Mouse (Mus musculus) myocyte (in vitro differentiated cells): ENCODE results near the gene Ccdc15. TPM values are rescaled to one million over a fixed set of nuclear protein-coding genes. Genes with fewer than 3 reads are reported as not detected.

Source experiments
- H3K27me3 ChIP-seq: one replicate; pipeline ENCODE4 v1.6.1; 2011; ENCODE audit not compliant: control insufficient read depth, insufficient read depth, insufficient read length
- H3K36me3 ChIP-seq: one replicate; pipeline ENCODE4 v1.6.1; 2011; ENCODE audit not compliant: control insufficient read depth, insufficient read depth
- H3K4me2 ChIP-seq: one replicate; pipeline ENCODE4 v1.6.1; 2011; ENCODE audit warnings: low read depth, control low read depth
- H3K4me3 ChIP-seq: one replicate; pipeline ENCODE4 v1.5.1; 2011; ENCODE audit warnings: mild to moderate bottlenecking, control low read depth, moderate library complexity
- H3K79me2 ChIP-seq: one replicate; pipeline ENCODE4 v1.6.1; 2011; ENCODE audit not compliant: control insufficient read depth, insufficient read depth
- H3ac ChIP-seq: one replicate; pipeline ENCODE4 v1.6.1; 2011; ENCODE audit not compliant: control insufficient read depth, insufficient read length
- CEBPB ChIP-seq: IDR thresholded peaks from 2 replicates; pipeline ENCODE4 v1.6.1; 2011; ENCODE audit warnings: mild to moderate bottlenecking, moderate library complexity; ENCODE audit not compliant: poor library complexity, insufficient read depth, severe bottlenecking
- E2F4 ChIP-seq: IDR thresholded peaks from one replicate; pipeline ENCODE4 v1.6.1; 2011; ENCODE audit warnings: mild to moderate bottlenecking, control low read depth, moderate library complexity; ENCODE audit not compliant: insufficient read depth
- MAX ChIP-seq: IDR thresholded peaks from one replicate; pipeline ENCODE4 v1.6.1; 2011; ENCODE audit warnings: low read depth, mild to moderate bottlenecking, control low read depth
- MYOD1 ChIP-seq, 3 experiments: IDR thresholded peaks; one replicate each; pipeline ENCODE4 v1.6.1; 2011; ENCODE audit warnings: control low read depth in 2 of 3, low read depth in 2 of 3, mild to moderate bottlenecking in 2 of 3, moderate library complexity in 1 of 3; ENCODE audit not compliant: insufficient read length in 2 of 3, control insufficient read depth in 1 of 3
- MYOG ChIP-seq, 3 experiments: IDR thresholded peaks; one replicate each; pipeline ENCODE4 v1.6.1; 2011; ENCODE audit warnings: control low read depth in 2 of 3, low read depth in 2 of 3, mild to moderate bottlenecking in 2 of 3; ENCODE audit not compliant: insufficient read length in 2 of 3, control insufficient read depth in 1 of 3, insufficient read depth in 1 of 3
- POLR2A ChIP-seq: IDR thresholded peaks from one replicate; pipeline ENCODE4 v1.6.1; 2011; ENCODE audit warnings: low read depth, mild to moderate bottlenecking, control low read depth, moderate library complexity; ENCODE audit not compliant: insufficient read length
- POLR2AphosphoS2 ChIP-seq: IDR thresholded peaks from one replicate; pipeline ENCODE4 v1.6.1; 2011; ENCODE audit warnings: low read depth, control low read depth; ENCODE audit not compliant: insufficient read length
- REST ChIP-seq: IDR thresholded peaks from one replicate; pipeline ENCODE4 v1.6.1; 2011; ENCODE audit warnings: mild to moderate bottlenecking, control low read depth, moderate library complexity; ENCODE audit not compliant: insufficient read depth, insufficient read length
- SRF ChIP-seq: IDR thresholded peaks from one replicate; pipeline ENCODE4 v1.6.1; 2011; ENCODE audit warnings: low read depth; ENCODE audit not compliant: control insufficient read depth, insufficient read length
- TCF12 ChIP-seq: IDR thresholded peaks from one replicate; pipeline ENCODE4 v1.6.1; 2011; ENCODE audit warnings: mild to moderate bottlenecking, control low read depth; ENCODE audit not compliant: poor library complexity, insufficient read depth, severe bottlenecking
- TCF3 ChIP-seq: IDR thresholded peaks from one replicate; pipeline ENCODE4 v1.6.1; 2011; ENCODE audit warnings: low read depth, control low read depth; ENCODE audit not compliant: insufficient read length
- USF1 ChIP-seq: IDR thresholded peaks from one replicate; pipeline ENCODE4 v1.6.1; 2011; ENCODE audit warnings: low read depth, mild to moderate bottlenecking, control low read depth, moderate library complexity
- polyA plus RNA-seq: library from polyadenylated mRNA; unstranded; fragments of >200 nt; fragmentation: generic; extraction: Trizol; gene quantifications from one replicate; pipeline ENCODE4 v1.2.1, GENCODE M21; 2012; ENCODE audit warnings: missing spikeins

Ccdc15 gene
- polyA plus RNA-seq, 1 experiment = 0.38 TPM

DNA sequence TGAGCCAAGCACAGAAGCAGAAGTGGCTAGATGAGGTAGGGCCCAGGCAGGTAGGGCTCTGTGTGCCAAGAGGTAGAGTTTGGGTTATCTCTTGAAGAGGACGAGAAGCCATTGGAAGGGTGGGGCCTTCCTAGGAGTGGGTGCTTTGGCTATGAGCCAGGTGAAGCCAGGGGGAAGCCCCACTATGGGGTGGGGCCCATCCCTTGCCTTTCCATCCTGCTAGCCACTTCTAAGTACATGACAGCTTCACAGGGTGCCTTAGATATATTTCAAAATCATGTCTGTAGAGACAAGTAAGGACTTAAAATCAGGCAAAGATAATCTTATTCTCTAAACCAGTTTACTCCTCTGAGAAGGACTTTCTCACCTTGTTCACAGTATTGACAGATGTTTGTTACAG is 103.6 kb downstream of the Ccdc15 start:
- no peaks in the 10 kb centered on the region for H3K27me3 ChIP-seq
- no peak overlapping the region for H3K4me3 ChIP-seq
- no peaks in the 10 kb centered on the region for H3K79me2 ChIP-seq
- TF ChIP-seq TCF12 (no peak), E2F4 (no peak), MYOD1 (IDR thresholded peaks at IDR 0.05; ENCODE audit: control insufficient read depth in 1 of 3, insufficient read length in 2 of 3, low read depth in 2 of 3) (no peak), CEBPB (no peak), POLR2A (no peak), REST (no peak), MYOG (IDR thresholded peaks at IDR 0.05; ENCODE audit: control insufficient read depth in 1 of 3, insufficient read depth in 1 of 3, insufficient read length in 2 of 3, low read depth in 2 of 3) (no peak), TCF3 (no peak), SRF (no peak), USF1 (no peak), MAX (no peak), POLR2AphosphoS2 (no peak)
- H3ac ChIP-seq = no peak overlapping the region
- no peaks in the 10 kb centered on the region for H3K36me3 ChIP-seq
- H3K4me2 ChIP-seq = no peak overlapping the region

- TF ChIP-seq POLR2A = no peak
- TF ChIP-seq CEBPB = no peak
- no peak for TF ChIP-seq MYOG (IDR thresholded peaks at IDR 0.05; ENCODE audit: control insufficient read depth in 1 of 3, insufficient read depth in 1 of 3, insufficient read length in 2 of 3, low read depth in 2 of 3)
- TF ChIP-seq POLR2AphosphoS2 = no peak
- TF ChIP-seq E2F4 = no peak
- TF ChIP-seq MYOD1 (IDR thresholded peaks at IDR 0.05; ENCODE audit: control insufficient read depth in 1 of 3, insufficient read length in 2 of 3, low read depth in 2 of 3) = no peak
- TF ChIP-seq MAX = no peak
- no peak for TF ChIP-seq USF1
- no peak for TF ChIP-seq REST
- no peak for TF ChIP-seq SRF
- TF ChIP-seq TCF3 = no peak
- no peak for TF ChIP-seq TCF12
- H3ac ChIP-seq = no peak overlapping the region
- H3K4me3 ChIP-seq = no peak overlapping the region
- H3K27me3 ChIP-seq = no peaks in the 10 kb centered on the region
- no peaks in the 10 kb centered on the region for H3K36me3 ChIP-seq
- no peak overlapping the region for H3K4me2 ChIP-seq
- H3K79me2 ChIP-seq = no peaks in the 10 kb centered on the region
Observed at GRCm38 (mm10) chr9:37242764-37243163, 105.5 kb downstream of the Ccdc15 start.

- H3K79me2 ChIP-seq = no peaks in the 10 kb centered on the region
- H3ac ChIP-seq = no peak overlapping the region
- H3K27me3 ChIP-seq = no peaks in the 10 kb centered on the region
- no peaks in the 10 kb centered on the region for H3K36me3 ChIP-seq
- no peak overlapping the region for H3K4me3 ChIP-seq
- no peak for TF ChIP-seq MYOD1 (IDR thresholded peaks at IDR 0.05; ENCODE audit: control insufficient read depth in 1 of 3, insufficient read length in 2 of 3, low read depth in 2 of 3)
- no peak for TF ChIP-seq REST
- TF ChIP-seq POLR2A = no peak
- no peak for TF ChIP-seq E2F4
- no peak for TF ChIP-seq TCF3
- TF ChIP-seq MAX = no peak
- no peak for TF ChIP-seq TCF12
- no peak for TF ChIP-seq CEBPB
- TF ChIP-seq USF1 = no peak
- TF ChIP-seq MYOG (IDR thresholded peaks at IDR 0.05; ENCODE audit: control insufficient read depth in 1 of 3, insufficient read depth in 1 of 3, insufficient read length in 2 of 3, low read depth in 2 of 3) = no peak
- no peak for TF ChIP-seq SRF
- TF ChIP-seq POLR2AphosphoS2 = no peak
- H3K4me2 ChIP-seq = peak overlapping the region; percentile 49
Observed at GRCm38 (mm10) chr9:37235951-37236737, 112.1 kb downstream of the Ccdc15 start.

DNA sequence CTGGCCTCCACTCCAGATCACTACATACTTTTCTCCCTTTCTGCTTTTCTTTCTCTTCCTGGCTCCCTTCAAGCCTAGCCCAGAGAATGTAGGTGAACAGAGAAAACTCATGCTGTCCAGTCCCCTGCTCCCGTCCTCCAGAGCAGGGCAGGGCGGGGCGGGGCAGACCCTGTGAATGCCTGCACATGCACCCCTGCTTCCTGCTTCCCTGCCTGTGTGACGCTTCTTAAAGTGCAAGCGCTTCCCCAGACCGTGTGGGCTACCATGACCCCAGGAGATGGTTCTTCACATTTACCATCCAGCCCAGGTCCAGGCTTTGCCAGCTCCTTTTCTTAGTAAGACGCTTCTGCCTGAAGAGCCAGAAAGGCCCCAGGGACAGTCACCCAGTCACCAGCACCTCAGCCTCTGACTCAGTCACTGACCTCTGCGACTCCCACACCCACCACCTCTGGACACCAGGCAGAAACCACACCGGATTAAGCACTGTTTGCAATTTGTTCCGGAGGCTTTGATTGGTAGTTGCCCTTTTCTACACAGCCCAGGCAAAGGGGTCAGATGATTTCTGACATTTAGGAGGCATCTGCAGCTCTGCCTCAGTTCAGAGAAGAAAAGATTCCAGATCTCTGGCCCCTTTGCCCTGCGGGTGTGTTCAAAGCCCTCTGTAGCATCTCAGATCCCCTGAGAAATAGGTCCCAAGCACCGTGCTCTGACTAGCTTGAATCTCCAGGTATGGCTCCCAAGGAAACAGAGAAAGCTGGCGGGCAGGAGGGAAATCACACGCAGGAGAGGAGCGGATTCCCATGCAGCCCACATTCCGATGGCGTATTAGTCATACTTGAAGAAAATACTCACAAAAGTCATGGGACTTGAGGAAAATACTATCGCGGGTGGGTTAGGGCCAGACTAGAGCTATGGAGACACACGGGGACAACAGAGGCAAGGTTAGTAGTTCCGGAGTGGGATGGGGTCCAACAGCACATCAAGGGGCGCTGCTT is 115.7 kb downstream of the Ccdc15 start:
- Histone ChIP-seq H3K4me3 (no peak overlapping the region), H3K79me2 (no peaks in the 10 kb centered on the region), H3ac (no peak overlapping the region), H3K36me3 (no peaks in the 10 kb centered on the region), H3K27me3 (no peaks in the 10 kb centered on the region), H3K4me2 (peak overlapping the region; percentile 67)
- TF ChIP-seq MYOG (IDR thresholded peaks at IDR 0.05; ENCODE audit: control insufficient read depth in 1 of 3, insufficient read depth in 1 of 3, insufficient read length in 2 of 3, low read depth in 2 of 3) (no peak), E2F4 (no peak)
